Mouse (Mus musculus) hindlimb bud, embryonic 11.5 days (tissue): ENCODE data around the gene Spcs1.

Experiments used
- DNase-seq: peaks from one replicate; pipeline ENCODE4 v3.0.0-alpha.2; 2012; ENCODE audit warnings: low read depth, low spot score; ENCODE audit errors: extremely low spot score

The Spcs1 gene

GRCm38 (mm10) chr14:31001307-31002205 is at the start of gene Spcs1, which contains the start of gene Glt8d1:
Spcs1 (minus strand) TSS chr14:31001672.
Glt8d1 (plus strand) TSS chr14:31001400.
- DNase-seq: no peak

- no peak for DNase-seq
These were observed 44.3 kb upstream of the Spcs1 start for GRCm38 (mm10) chr14:31045817-31046216.

GRCm38 (mm10) chr14:31045296-31045695 is 43.8 kb upstream of the Spcs1 start:
- DNase-seq: no peak

GRCm38 (mm10) chr14:31025785-31026184 is 24.3 kb upstream of the Spcs1 start:
- DNase-seq: no peak

DNA sequence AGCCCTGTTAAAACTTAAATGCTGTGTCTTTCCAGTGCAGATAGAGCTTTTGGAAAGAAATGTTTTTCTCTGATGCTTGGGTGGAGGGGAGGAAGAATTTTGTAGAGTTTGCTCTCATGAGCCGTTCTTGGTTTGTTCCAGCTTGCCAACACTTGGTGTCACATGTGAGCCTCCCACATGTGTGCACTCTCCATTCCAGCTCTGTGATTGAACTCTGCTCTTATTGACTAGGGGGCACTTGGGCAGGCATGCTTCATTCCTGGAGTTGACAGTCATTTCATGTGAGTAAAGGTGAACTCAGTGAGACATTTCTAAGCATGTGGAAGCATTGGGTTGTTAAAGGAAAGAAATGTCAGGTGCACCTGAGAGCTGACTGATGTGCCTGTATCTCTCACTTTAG is 21.1 kb upstream of the Spcs1 start:
- no peak for DNase-seq

GRCm38 (mm10) chr14:31019331-31020205 is 18.1 kb upstream of the Spcs1 start:
- DNase-seq: no peak

DNA sequence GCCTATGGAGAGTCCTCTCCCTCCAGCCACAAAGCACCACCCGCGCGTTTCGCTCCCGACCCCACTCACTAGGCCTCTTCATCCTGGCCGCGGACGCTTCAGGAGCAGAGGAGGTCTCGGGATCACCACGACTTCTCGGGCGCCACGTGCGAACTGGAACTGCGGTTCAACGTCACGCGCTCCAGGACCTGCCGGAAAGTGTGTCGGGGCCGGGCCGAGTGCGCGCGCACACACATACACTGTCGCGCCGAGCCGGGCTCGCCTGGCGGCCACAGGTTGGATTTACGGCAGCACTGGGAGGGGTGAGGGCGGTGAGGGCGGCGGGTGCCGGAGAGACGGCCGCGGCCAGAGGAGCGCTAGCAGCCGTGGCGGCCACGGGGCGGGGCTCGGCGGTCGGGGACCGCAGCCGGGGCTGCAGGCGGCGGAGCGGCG is 17.4 kb upstream of the Spcs1 start, which contains the start of the genes Pbrm1 and Gnl3:
TSS of gene Pbrm1 (plus strand) at position 279 of the 432 bp plus-strand sequence.
TSS of gene Gnl3 (minus strand) at position 293 of the 432 bp plus-strand sequence.
- DNase-seq: peak; percentile 52

DNA sequence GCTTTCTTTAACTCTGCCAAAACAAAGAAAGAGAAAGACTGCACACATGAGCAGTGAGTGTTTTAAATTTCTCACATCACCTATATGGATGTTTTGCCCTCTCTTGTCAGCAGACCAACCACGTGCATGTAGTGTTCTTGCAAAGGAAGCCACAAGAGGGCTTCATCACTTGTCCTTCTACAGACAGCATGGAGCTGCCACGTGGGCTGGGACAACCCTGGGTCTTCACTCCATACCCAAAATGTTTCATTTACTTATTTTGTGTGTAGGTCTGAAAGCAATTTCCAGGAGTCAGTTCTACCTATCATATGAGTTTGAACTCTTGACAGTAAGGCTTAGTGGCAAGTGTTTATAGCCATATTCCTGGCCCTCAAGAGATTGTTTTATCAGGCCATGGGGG is 16.4 kb upstream of the Spcs1 start:
- DNase-seq: no peak

GRCm38 (mm10) chr14:31016063-31016462 is 14.6 kb upstream of the Spcs1 start:
- DNase-seq: no peak

GRCm38 (mm10) chr14:31013928-31014327 is 12.5 kb upstream of the Spcs1 start:
- no peak for DNase-seq

DNA sequence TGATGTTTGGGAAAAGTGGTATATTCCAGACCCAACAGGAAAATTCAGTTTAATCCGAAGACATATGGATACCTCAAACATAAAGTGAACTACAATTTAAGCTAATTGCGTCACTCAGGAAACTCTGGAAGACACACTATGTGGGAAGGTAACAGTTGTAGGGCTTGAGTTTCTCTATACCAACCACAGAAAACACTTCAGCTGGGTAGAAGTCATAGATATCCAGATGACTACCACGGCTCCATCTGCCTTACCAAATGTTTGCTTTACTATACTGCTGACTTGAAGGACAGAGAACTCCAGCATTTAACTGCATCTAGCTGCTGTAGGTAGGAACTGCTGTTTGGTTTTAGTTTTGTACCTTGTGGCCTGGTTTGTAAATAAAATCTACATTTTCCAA is 10.1 kb upstream of the Spcs1 start:
- no peak for DNase-seq

GRCm38 (mm10) chr14:31006779-31007178 is 5.3 kb upstream of the Spcs1 start:
- DNase-seq: no peak

GRCm38 (mm10) chr14:31004527-31004926 is 3.1 kb upstream of the Spcs1 start:
- DNase-seq: no peak

DNA sequence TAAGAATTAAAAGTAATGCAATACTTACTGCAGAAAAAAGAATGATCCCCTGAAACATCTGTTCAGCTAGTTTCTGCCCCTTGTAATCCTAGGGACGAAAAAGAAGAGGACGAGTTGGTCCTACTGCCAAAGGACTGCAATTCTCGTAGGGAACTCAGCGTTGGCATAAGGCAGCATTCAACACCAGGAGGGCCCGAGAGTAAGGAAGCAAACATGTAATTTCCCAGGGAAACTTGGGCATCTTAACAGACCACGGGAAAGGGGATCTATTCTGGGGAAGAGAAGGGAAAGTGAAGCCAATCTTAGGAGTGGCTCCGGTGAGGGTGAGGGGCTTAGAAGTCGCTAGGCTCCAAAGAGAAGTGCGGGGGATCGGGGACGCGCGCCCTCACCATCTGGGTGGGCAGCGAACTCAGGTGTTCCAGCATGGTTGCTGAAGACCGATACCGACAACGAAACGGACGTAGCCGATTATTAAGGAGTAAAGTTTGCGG is 611 bp downstream of the Spcs1 start:
- no peak for DNase-seq

DNA sequence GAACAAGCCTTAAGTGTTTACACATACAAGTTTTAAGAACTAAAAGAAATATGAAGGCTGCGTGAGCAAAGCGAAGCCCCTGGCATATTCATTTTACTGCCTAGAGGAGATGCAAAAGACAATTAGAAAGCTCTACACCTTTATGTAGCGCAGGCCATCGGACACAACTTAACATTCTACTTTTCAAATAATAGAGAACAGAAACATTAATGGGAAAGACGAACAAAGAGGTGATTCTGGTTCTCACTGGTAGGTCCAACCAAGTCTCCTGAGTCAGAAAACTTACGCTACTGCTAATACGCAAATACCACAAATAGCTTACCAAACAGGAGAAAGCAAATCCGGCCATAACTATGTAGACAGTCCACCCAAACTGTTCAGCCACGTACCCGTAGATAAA is 1.1 kb downstream of the Spcs1 start:
- DNase-seq: no peak

- DNase-seq: no peak
These were observed 5.1 kb downstream of the Spcs1 start for GRCm38 (mm10) chr14:30996417-30996816.

- no peak for DNase-seq
These were observed 25.2 kb downstream of the Spcs1 start for GRCm38 (mm10) chr14:30976222-30976621.

- no peak for DNase-seq
These were observed 27.3 kb downstream of the Spcs1 start for GRCm38 (mm10) chr14:30974204-30974603.

- DNase-seq: no peak
These were observed 41.1 kb downstream of the Spcs1 start for GRCm38 (mm10) chr14:30960366-30960765.

- DNase-seq: no peak
These were observed 42.4 kb downstream of the Spcs1 start for GRCm38 (mm10) chr14:30959031-30959430.

GRCm38 (mm10) chr14:30958517-30958916 is 43.0 kb downstream of the Spcs1 start:
- DNase-seq: no peak
